Mouse (Mus musculus): ENCODE results near the gene Epha4. TPM values are rescaled to one million over a fixed set of nuclear protein-coding genes. Genes with fewer than 3 reads are reported as not detected.

The Epha4 gene
- polyA plus RNA-seq, 1 experiment from 2014 or later, result 12.0 TPM

GRCm38 (mm10) chr1:77404537-77404936, 110.4 kb downstream of the Epha4 start:
- Histone ChIP-seq H3K4me2 (ENCODE audit: low read length) (no peak overlapping the region), H3K4me3 (replicated peaks; ENCODE audit: low read depth, low read length) (no peak overlapping the region), H3K27me3 (ENCODE audit: insufficient read depth, low read length) (no peaks in the 10 kb centered on the region), H3K36me3 (ENCODE audit: insufficient read depth, low read length) (no peaks in the 10 kb centered on the region), H3K9me3 (replicated peaks; ENCODE audit: low read length) (no peaks in the 10 kb centered on the region), H3K4me1 (replicated peaks; ENCODE audit: insufficient read depth, low read length) (no peaks in the 10 kb centered on the region), H3K27ac (no peak overlapping the region), H3K9ac (ENCODE audit: low read depth, low read length) (no peak overlapping the region)
- WGBS, result 78% methylated on average over 10 of the region's 10 CpGs
- DNase-seq (ENCODE audit: low spot score) (no peak), ATAC-seq (replicated peaks; ENCODE audit: low FRiP score, low read depth) (no peak)
- TF ChIP-seq CTCF (IDR thresholded peaks at IDR 0.05; ENCODE audit: low read depth), result no peak

DNA sequence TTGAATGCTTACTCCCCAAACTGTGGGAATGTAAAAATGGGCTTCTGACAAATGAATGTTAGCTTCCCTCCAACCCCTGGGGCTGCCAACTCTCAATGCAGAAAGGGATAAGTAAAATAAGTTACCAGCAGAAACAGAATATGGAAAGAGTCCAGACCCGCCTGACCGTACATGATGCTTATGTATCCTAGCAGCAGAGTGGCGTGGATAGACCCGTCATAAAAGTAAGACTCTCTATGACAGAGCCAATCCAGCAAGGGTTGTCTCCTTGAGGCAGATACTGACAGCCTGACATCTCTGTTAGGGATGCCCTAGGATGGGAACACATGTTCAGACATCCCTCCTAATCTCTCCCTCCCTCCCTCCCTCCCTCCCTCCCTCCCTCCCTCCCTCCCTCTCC, 111.9 kb downstream of the Epha4 start:
- no peaks in the 10 kb centered on the region for H3K4me1 ChIP-seq (replicated peaks; ENCODE audit: insufficient read depth, low read length)
- no peak for TF ChIP-seq CTCF (IDR thresholded peaks at IDR 0.05; ENCODE audit: low read depth)
- no peaks in the 10 kb centered on the region for H3K9me3 ChIP-seq (replicated peaks; ENCODE audit: low read length)
- H3K27me3 ChIP-seq (ENCODE audit: insufficient read depth, low read length), result no peaks in the 10 kb centered on the region
- ATAC-seq (replicated peaks; ENCODE audit: low FRiP score, low read depth), result no peak
- no peak overlapping the region for H3K27ac ChIP-seq
- H3K4me3 ChIP-seq (replicated peaks; ENCODE audit: low read depth, low read length), result no peak overlapping the region
- H3K9ac ChIP-seq (ENCODE audit: low read depth, low read length), result no peak overlapping the region
- DNase-seq (ENCODE audit: low spot score), result no peak
- 92% methylated on average over 4 of the region's 4 CpGs for WGBS
- H3K36me3 ChIP-seq (ENCODE audit: insufficient read depth, low read length), result 0 out of 2 replicates have a peak, but pooled peaks cover 5% of the 10 kb centered on the region
- H3K4me2 ChIP-seq (ENCODE audit: low read length), result no peak overlapping the region

- no peak for TF ChIP-seq CTCF (IDR thresholded peaks at IDR 0.05; ENCODE audit: low read depth)
- no peak for ATAC-seq (replicated peaks; ENCODE audit: low FRiP score, low read depth)
- 77% methylated on average over 1 of the region's 1 CpGs for WGBS
- Histone ChIP-seq H3K27ac (no peak overlapping the region), H3K9ac (ENCODE audit: low read depth, low read length) (no peak overlapping the region), H3K9me3 (replicated peaks; ENCODE audit: low read length) (no peaks in the 10 kb centered on the region), H3K4me3 (replicated peaks; ENCODE audit: low read depth, low read length) (no peak overlapping the region), H3K4me2 (ENCODE audit: low read length) (no peak overlapping the region), H3K27me3 (ENCODE audit: insufficient read depth, low read length) (no peaks in the 10 kb centered on the region), H3K36me3 (ENCODE audit: insufficient read depth, low read length) (peaks cover 9% of the 10 kb centered on the region; the same call in 1 of the 2 replicates), H3K4me1 (replicated peaks; ENCODE audit: insufficient read depth, low read length) (no peaks in the 10 kb centered on the region)
- DNase-seq (ENCODE audit: low spot score), result no peak
Observed at GRCm38 (mm10) chr1:77401465-77401864, 113.4 kb downstream of the Epha4 start.

GRCm38 (mm10) chr1:77391590-77391989, 123.3 kb downstream of the Epha4 start:
- Histone ChIP-seq H3K27me3 (ENCODE audit: insufficient read depth, low read length) (no peaks in the 10 kb centered on the region), H3K4me2 (ENCODE audit: low read length) (no peak overlapping the region), H3K4me1 (replicated peaks; ENCODE audit: insufficient read depth, low read length) (no peaks in the 10 kb centered on the region), H3K9ac (ENCODE audit: low read depth, low read length) (no peak overlapping the region), H3K27ac (no peak overlapping the region), H3K36me3 (ENCODE audit: insufficient read depth, low read length) (no peaks in the 10 kb centered on the region), H3K9me3 (replicated peaks; ENCODE audit: low read length) (no peaks in the 10 kb centered on the region), H3K4me3 (replicated peaks; ENCODE audit: low read depth, low read length) (no peak overlapping the region)
- DNase-seq (ENCODE audit: low spot score) (no peak), ATAC-seq (replicated peaks; ENCODE audit: low FRiP score, low read depth) (no peak)
- no peak for TF ChIP-seq CTCF (IDR thresholded peaks at IDR 0.05; ENCODE audit: low read depth)
- WGBS, result 91% methylated on average over 6 of the region's 6 CpGs

DNA sequence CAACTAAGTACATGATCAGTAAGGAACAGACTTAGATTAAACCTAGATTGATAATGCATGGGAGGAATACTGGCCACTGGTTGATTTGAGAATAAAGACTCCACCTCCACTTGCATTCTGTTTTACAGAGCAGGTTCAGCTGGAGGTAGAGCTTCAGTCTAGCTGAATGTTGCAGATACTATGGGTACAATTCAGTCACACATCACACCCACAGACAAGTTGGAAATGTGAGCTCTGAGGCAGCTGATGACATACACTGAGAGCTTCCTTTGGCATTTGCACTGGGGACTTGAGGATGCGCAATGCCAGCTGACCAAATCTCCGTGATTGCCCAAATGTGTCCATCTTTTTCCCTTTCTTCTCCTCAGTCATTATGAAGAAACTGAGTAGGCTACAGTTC, 125.8 kb downstream of the Epha4 start:
- Histone ChIP-seq H3K4me2 (ENCODE audit: low read length) (no peak overlapping the region), H3K27ac (no peak overlapping the region), H3K27me3 (ENCODE audit: insufficient read depth, low read length) (no peaks in the 10 kb centered on the region), H3K9ac (ENCODE audit: low read depth, low read length) (no peak overlapping the region), H3K4me1 (replicated peaks; ENCODE audit: insufficient read depth, low read length) (no peaks in the 10 kb centered on the region), H3K9me3 (replicated peaks; ENCODE audit: low read length) (no peaks in the 10 kb centered on the region), H3K36me3 (ENCODE audit: insufficient read depth, low read length) (no peaks in the 10 kb centered on the region), H3K4me3 (replicated peaks; ENCODE audit: low read depth, low read length) (no peak overlapping the region)
- DNase-seq (ENCODE audit: low spot score), result no peak
- TF ChIP-seq CTCF (IDR thresholded peaks at IDR 0.05; ENCODE audit: low read depth), result no peak
- 96% methylated on average over 2 of the region's 2 CpGs for WGBS
- ATAC-seq (replicated peaks; ENCODE audit: low FRiP score, low read depth), result no peak

DNA sequence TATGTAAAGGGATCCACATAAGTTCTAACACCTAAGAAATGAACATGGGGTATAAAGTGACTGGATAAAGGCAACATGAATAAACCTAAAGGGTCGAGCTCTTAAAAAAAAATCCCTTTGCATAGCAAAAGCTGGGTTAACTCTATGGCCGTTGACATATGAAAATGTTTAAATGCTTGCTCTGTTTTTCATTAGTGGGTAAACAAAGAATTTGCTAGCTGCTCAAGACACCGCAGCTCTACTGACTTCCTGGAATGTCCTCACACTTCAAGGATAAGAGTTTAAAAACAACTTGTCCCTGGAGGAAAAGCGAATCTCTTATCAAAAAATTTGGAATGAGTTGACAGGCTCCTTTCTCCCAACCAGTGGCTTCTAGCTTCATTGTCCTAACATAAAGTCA, 126.3 kb downstream of the Epha4 start:
- ATAC-seq (replicated peaks; ENCODE audit: low FRiP score, low read depth), result no peak
- WGBS, result 67% methylated on average over 4 of the region's 4 CpGs
- H3K9ac ChIP-seq (ENCODE audit: low read depth, low read length), result no peak overlapping the region
- H3K27ac ChIP-seq, result no peak overlapping the region
- H3K27me3 ChIP-seq (ENCODE audit: insufficient read depth, low read length), result no peaks in the 10 kb centered on the region
- H3K4me2 ChIP-seq (ENCODE audit: low read length), result no peak overlapping the region
- H3K4me1 ChIP-seq (replicated peaks; ENCODE audit: insufficient read depth, low read length), result no peaks in the 10 kb centered on the region
- H3K4me3 ChIP-seq (replicated peaks; ENCODE audit: low read depth, low read length), result no peak overlapping the region
- TF ChIP-seq CTCF (IDR thresholded peaks at IDR 0.05; ENCODE audit: low read depth), result no peak
- no peaks in the 10 kb centered on the region for H3K36me3 ChIP-seq (ENCODE audit: insufficient read depth, low read length)
- no peaks in the 10 kb centered on the region for H3K9me3 ChIP-seq (replicated peaks; ENCODE audit: low read length)
- peak; percentile 20 for DNase-seq (ENCODE audit: low spot score)

GRCm38 (mm10) chr1:77385613-77386012, 129.3 kb downstream of the Epha4 start:
- ATAC-seq (replicated peaks; ENCODE audit: low FRiP score, low read depth) (no peak), DNase-seq (ENCODE audit: low spot score) (no peak)
- H3K4me3 ChIP-seq (replicated peaks; ENCODE audit: low read depth, low read length), result no peak overlapping the region
- no peak overlapping the region for H3K27ac ChIP-seq
- no peak overlapping the region for H3K4me2 ChIP-seq (ENCODE audit: low read length)
- H3K36me3 ChIP-seq (ENCODE audit: insufficient read depth, low read length), result 0 out of 2 replicates have a peak, but pooled peaks cover 4% of the 10 kb centered on the region
- no peaks in the 10 kb centered on the region for H3K27me3 ChIP-seq (ENCODE audit: insufficient read depth, low read length)
- TF ChIP-seq CTCF (IDR thresholded peaks at IDR 0.05; ENCODE audit: low read depth), result no peak
- H3K9ac ChIP-seq (ENCODE audit: low read depth, low read length), result no peak overlapping the region
- 68% methylated on average over 8 of the region's 8 CpGs for WGBS
- H3K4me1 ChIP-seq (replicated peaks; ENCODE audit: insufficient read depth, low read length), result no peaks in the 10 kb centered on the region
- H3K9me3 ChIP-seq (replicated peaks; ENCODE audit: low read length), result no peaks in the 10 kb centered on the region
